In genomic region chr3:20129491-20129890, GRCm38 (mm10) we compare ENCODE assay signal across 19 mouse cellular contexts. TPM values are rescaled to one million over a fixed set of nuclear protein-coding genes. Genes with fewer than 3 reads are reported as not detected.
DNase-seq lines count a peak whose midpoint lies in the region; ATAC-seq lines count a peak whose summit lies in the region.
"Had no signal": no experiment of that assay in that cellular context is flagged by ENCODE, and none has a peak within 500 bp of the region (broad histone marks: within the 10 kb centered on the region; RNA-seq: fewer than 3 reads in every experiment).

No protein-coding gene starts in this region.

- no peak overlapping the region for H3K4me3 ChIP-seq in heart, embryonic 12.5 days
- H3K4me3 ChIP-seq in heart, embryonic 16.5 days (ENCODE audit: low read length) = no peak overlapping the region
- no peak overlapping the region for H3K4me3 ChIP-seq in hindbrain, embryonic 13.5 days
- H3K4me3 ChIP-seq: embryonic facial prominence, embryonic 10.5 days; forebrain, embryonic 13.5 days; intestine, embryonic 15.5 days had no signal

- H3K9me3 ChIP-seq in heart, embryonic 12.5 days (replicated peaks) = no peaks in the 10 kb centered on the region
- H3K9me3 ChIP-seq in heart, embryonic 16.5 days (replicated peaks; ENCODE audit: control insufficient read depth, low read length) = no peaks in the 10 kb centered on the region
- H3K9me3 ChIP-seq in hindbrain, embryonic 13.5 days = no peaks in the 10 kb centered on the region
- H3K9me3 ChIP-seq: embryonic facial prominence, embryonic 10.5 days; forebrain, embryonic 13.5 days; intestine, embryonic 15.5 days had no signal

- intact Hi-C loops in heart, postnatal 14 days (cut with DNase I) = no loop called here

- H3K4me2 ChIP-seq in heart, embryonic 12.5 days = no peak overlapping the region
- H3K4me2 ChIP-seq in heart, embryonic 16.5 days (ENCODE audit: low read depth, low read length) = no peak overlapping the region
- no peak overlapping the region for H3K4me2 ChIP-seq in hindbrain, embryonic 13.5 days
- H3K4me2 ChIP-seq: forebrain, embryonic 13.5 days; hindbrain, embryonic 14.5 days; intestine, embryonic 15.5 days had no signal

- H3K36me3 ChIP-seq in heart, embryonic 12.5 days = peaks cover 80% of the 10 kb centered on the region
- H3K36me3 ChIP-seq in heart, embryonic 16.5 days (ENCODE audit: control insufficient read depth, insufficient read depth) = peaks cover 44% of the 10 kb centered on the region
- H3K36me3 ChIP-seq in hindbrain, embryonic 13.5 days = 0 out of 2 replicates have a peak, but pooled peaks cover 3% of the 10 kb centered on the region
- H3K36me3 ChIP-seq: intestine, embryonic 15.5 days had no signal

- WGBS in heart, embryonic 12.5 days = 80% methylated on average over 5 of the region's 5 CpGs
- 85% methylated on average over 5 of the region's 5 CpGs for WGBS in heart, embryonic 16.5 days
- 96% methylated on average over 5 of the region's 5 CpGs for WGBS in hindbrain, embryonic 13.5 days

- H3K4me1 ChIP-seq in heart, embryonic 12.5 days (replicated peaks) = peaks cover 47% of the 10 kb centered on the region
- H3K4me1 ChIP-seq in heart, embryonic 16.5 days (ENCODE audit: control insufficient read depth, insufficient read depth, low read length) = peaks cover 40% of the 10 kb centered on the region
- no peaks in the 10 kb centered on the region for H3K4me1 ChIP-seq in hindbrain, embryonic 13.5 days (replicated peaks)
- H3K4me1 ChIP-seq: embryonic facial prominence, embryonic 10.5 days; forebrain, embryonic 13.5 days; intestine, embryonic 15.5 days had no signal

- ATAC-seq in heart, embryonic 12.5 days (ENCODE audit: insufficient number of reproducible peaks, low FRiP score) = no peak
- ATAC-seq in heart, embryonic 16.5 days (replicated peaks; ENCODE audit: extremely low read depth, insufficient read depth, low FRiP score) = no peak
- ATAC-seq in common myeloid progenitor, adult 5-6 weeks (replicated peaks; ENCODE audit: low read depth, poor library complexity, severe bottlenecking) = 0 out of 2 replicates have a peak, but pooled peaks have one; percentile 26
- ATAC-seq in megakaryocyte, adult 5-6 weeks (ENCODE audit: poor library complexity, severe bottlenecking) = peak; percentile 18; the same call in 1 of the 2 replicates
- ATAC-seq in hindbrain, embryonic 13.5 days (ENCODE audit: low FRiP score) = no peak
- ATAC-seq: forebrain, embryonic 13.5 days; intestine, embryonic 15.5 days had no signal

- H3K9ac ChIP-seq in heart, embryonic 12.5 days = no peak overlapping the region
- no peak overlapping the region for H3K9ac ChIP-seq in heart, embryonic 16.5 days (ENCODE audit: low read length)
- H3K9ac ChIP-seq in hindbrain, embryonic 13.5 days = no peak overlapping the region
- H3K9ac ChIP-seq: forebrain, embryonic 13.5 days; hindbrain, embryonic 14.5 days; intestine, embryonic 15.5 days had no signal

- no peaks in the 10 kb centered on the region for H3K27me3 ChIP-seq in heart, embryonic 12.5 days (replicated peaks)
- H3K27me3 ChIP-seq in heart, embryonic 16.5 days (ENCODE audit: control insufficient read depth, insufficient read depth, low read length) = no peaks in the 10 kb centered on the region
- H3K27me3 ChIP-seq in hindbrain, embryonic 13.5 days = no peaks in the 10 kb centered on the region
- H3K27me3 ChIP-seq: forebrain, embryonic 13.5 days; intestine, embryonic 15.5 days had no signal

- H3K27ac ChIP-seq in heart, embryonic 12.5 days (ENCODE audit: poor library complexity, severe bottlenecking) = peak overlapping the region; percentile 84; the same call in 1 of the 2 replicates
- peak overlapping the region; percentile 83 for H3K27ac ChIP-seq in heart, embryonic 16.5 days (ENCODE audit: low read length)
- H3K27ac ChIP-seq in hindbrain, embryonic 13.5 days = no peak overlapping the region
- H3K27ac ChIP-seq: embryonic facial prominence, embryonic 10.5 days; forebrain, embryonic 13.5 days; hindbrain, embryonic 14.5 days; intestine, embryonic 15.5 days had no signal

- no peak for DNase-seq in heart, postnatal 14 days
- no peak for DNase-seq in heart, adult 18-20 months
- no peak for DNase-seq in lung, postnatal 4 days
- DNase-seq: adrenal gland, adult 2 months; adrenal gland, postnatal 25 days; cerebellum, adult 11-12 months; cerebellum, adult 9-11 months; cerebellum, postnatal 36 days; gastrocnemius, postnatal 36 days; kidney, adult 18-20 months had no signal

RNA-seq across cellular contexts. Expression of gene Gyg, which starts 25.6 kb away (rescaled TPM):
- polyA plus RNA-seq in heart, embryonic 12.5 days (2016; fragmentation: Nextera tagmentation; extraction: Ambion mirVana) = 687 and 707 TPM in 2 replicates
- 100 to 1,000 TPM; 135 to 136 TPM for total RNA-seq in heart, postnatal 14 days (2021)
- 457 and 496 TPM in 2 replicates for polyA plus RNA-seq in heart, embryonic 16.5 days (2015; fragmentation: Nextera tagmentation; extraction: Ambion mirVana)
- total RNA-seq in heart, adult 18-20 months (2021) = 100 to 1,000 TPM; 154 to 168 TPM
- 23.8 and 34.1 TPM in 2 replicates for total RNA-seq in common myeloid progenitor, adult 5-6 weeks (2017)
- total RNA-seq in megakaryocyte, adult 5-6 weeks (2015) = 190 and 197 TPM in 2 replicates
- total RNA-seq in megakaryocyte, adult 5-6 weeks (2017) = 64.1 and 69.4 TPM in 2 replicates
- 34.8 and 37.4 TPM in 2 replicates for polyA plus RNA-seq in hindbrain, embryonic 13.5 days (2015; fragmentation: Nextera tagmentation; extraction: Ambion mirVana)

Comparison
In these comparisons a context has a peak if more than half of its experiments do, and no peak if none do; other contexts are left out.
1. ATAC-seq: peak in common myeloid progenitor, adult 5-6 weeks (single experiment) and megakaryocyte, adult 5-6 weeks (single experiment); none in heart, embryonic 12.5 days (single experiment), heart, embryonic 16.5 days (single experiment) and hindbrain, embryonic 13.5 days (single experiment).